In the genomic region with DNA sequence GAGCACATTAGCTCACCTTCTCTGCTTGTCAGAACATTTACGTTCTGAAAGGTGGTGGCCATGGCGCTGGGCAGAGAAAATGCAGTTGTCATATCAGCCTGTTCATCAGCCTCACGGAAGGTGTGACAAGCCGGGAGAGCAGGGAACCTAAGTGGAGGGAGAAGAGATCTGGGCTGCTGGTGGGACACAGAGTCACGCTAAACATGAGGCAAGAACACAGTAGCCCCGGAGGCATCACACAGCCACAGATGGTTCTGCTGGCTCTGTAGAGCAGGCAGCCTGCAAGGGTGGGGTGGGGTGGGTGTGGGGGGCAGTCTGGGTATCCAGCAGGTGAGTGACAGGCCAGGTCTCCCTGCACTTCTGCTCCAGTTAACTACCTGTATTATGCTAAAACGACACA, we compare ENCODE assay signal across 20 mouse cellular contexts.
DNase-seq lines count a peak whose midpoint lies in the region; ATAC-seq lines count a peak whose summit lies in the region.
"Had no signal": no experiment of that assay in that cellular context is flagged by ENCODE, and none has a peak within 500 bp of the region (broad histone marks: within the 10 kb centered on the region; RNA-seq: fewer than 3 reads in every experiment).

No protein-coding gene starts in this region.

- H3K36me3 ChIP-seq in heart, embryonic 13.5 days: no peaks in the 10 kb centered on the region
- peaks cover 11% of the 10 kb centered on the region for H3K36me3 ChIP-seq in forebrain, embryonic 10.5 days (replicated peaks)
- peaks cover 24% of the 10 kb centered on the region; the same call in 1 of the 2 replicates for H3K36me3 ChIP-seq in hindbrain, embryonic 10.5 days
- H3K36me3 ChIP-seq in limb, embryonic 10.5 days: peaks cover 2% of the 10 kb centered on the region; the same call in 1 of the 2 replicates
- H3K36me3 ChIP-seq: neural tube, embryonic 12.5 days had no signal

- WGBS in heart, embryonic 13.5 days: 65% methylated on average over 7 of the region's 7 CpGs
- 87% methylated on average over 7 of the region's 7 CpGs for WGBS in forebrain, embryonic 10.5 days
- WGBS in hindbrain, embryonic 10.5 days: 86% methylated on average over 7 of the region's 7 CpGs
- WGBS in limb, embryonic 10.5 days: 74% methylated on average over 7 of the region's 7 CpGs

- DNase-seq in heart, adult 8-10 months (ENCODE audit: low spot score): no peak
- no peak for DNase-seq in forebrain, embryonic 10.5 days (ENCODE audit: extremely low spot score, low spot score)
- DNase-seq in hindbrain, embryonic 10.5 days (ENCODE audit: low spot score): no peak
- DNase-seq in limb, embryonic 10.5 days (ENCODE audit: low spot score): no peak
- no peak for DNase-seq in left cerebral cortex, adult 11 months (ENCODE audit: low spot score)
- no peak for DNase-seq in gastrocnemius, adult 8-10 months (ENCODE audit: low spot score in 2 of 2)
- DNase-seq in spleen, adult 12 weeks (ENCODE audit: low spot score): no peak
- DNase-seq: cerebellum, postnatal 10 days; embryo, embryonic 11 days; gastrocnemius, postnatal 25 days; kidney, adult 9 months; layer of hippocampus, postnatal 36 days; left cerebral cortex, postnatal 4 days; lung, adult 2 months; lung, postnatal 36 days had no signal

- H3K27ac ChIP-seq in heart, embryonic 13.5 days (replicated peaks): no peak overlapping the region
- peak overlapping the region; percentile 51 for H3K27ac ChIP-seq in forebrain, embryonic 10.5 days
- H3K27ac ChIP-seq in hindbrain, embryonic 10.5 days: peak overlapping the region; percentile 62
- H3K27ac ChIP-seq in limb, embryonic 10.5 days: peak overlapping the region; percentile 32; the same call in 1 of the 2 replicates
- H3K27ac ChIP-seq: neural tube, embryonic 12.5 days had no signal

- H3K9me3 ChIP-seq in heart, embryonic 13.5 days: no peaks in the 10 kb centered on the region
- no peaks in the 10 kb centered on the region for H3K9me3 ChIP-seq in forebrain, embryonic 10.5 days
- no peaks in the 10 kb centered on the region for H3K9me3 ChIP-seq in hindbrain, embryonic 10.5 days
- no peaks in the 10 kb centered on the region for H3K9me3 ChIP-seq in limb, embryonic 10.5 days (replicated peaks)
- H3K9me3 ChIP-seq: neural tube, embryonic 12.5 days had no signal

- no peak overlapping the region for H3K4me2 ChIP-seq in heart, embryonic 13.5 days
- H3K4me2 ChIP-seq: heart, embryonic 11.5 days; liver, embryonic 11.5 days; neural tube, embryonic 12.5 days had no signal

- H3K9ac ChIP-seq in heart, embryonic 13.5 days: peak overlapping the region; percentile 24; the same call in 1 of the 2 replicates
- H3K9ac ChIP-seq: neural tube, embryonic 12.5 days had no signal

- no peaks in the 10 kb centered on the region for H3K27me3 ChIP-seq in heart, embryonic 13.5 days (replicated peaks)
- H3K27me3 ChIP-seq in forebrain, embryonic 10.5 days (ENCODE audit: poor library complexity, severe bottlenecking): no peaks in the 10 kb centered on the region
- no peaks in the 10 kb centered on the region for H3K27me3 ChIP-seq in hindbrain, embryonic 10.5 days (ENCODE audit: insufficient read depth, poor library complexity, severe bottlenecking)
- no peaks in the 10 kb centered on the region for H3K27me3 ChIP-seq in limb, embryonic 10.5 days (ENCODE audit: low read depth, poor library complexity, severe bottlenecking)
- H3K27me3 ChIP-seq: CH12.LX; neural tube, embryonic 12.5 days had no signal

- H3K4me3 ChIP-seq in heart, embryonic 13.5 days: no peak overlapping the region
- H3K4me3 ChIP-seq in forebrain, embryonic 10.5 days: no peak overlapping the region
- no peak overlapping the region for H3K4me3 ChIP-seq in hindbrain, embryonic 10.5 days
- H3K4me3 ChIP-seq in limb, embryonic 10.5 days: no peak overlapping the region
- H3K4me3 ChIP-seq: neural tube, embryonic 12.5 days had no signal

- no peak for ATAC-seq in heart, embryonic 13.5 days (ENCODE audit: extremely low read depth, insufficient number of reproducible peaks, low FRiP score, low TSS enrichment)

- peaks cover 75% of the 10 kb centered on the region for H3K4me1 ChIP-seq in heart, embryonic 13.5 days
- peaks cover 81% of the 10 kb centered on the region for H3K4me1 ChIP-seq in forebrain, embryonic 10.5 days
- H3K4me1 ChIP-seq in hindbrain, embryonic 10.5 days (replicated peaks): peaks cover 81% of the 10 kb centered on the region
- H3K4me1 ChIP-seq in limb, embryonic 10.5 days: peaks cover 58% of the 10 kb centered on the region
